Mouse (Mus musculus): ENCODE results near the gene Tmem268. TPM values are rescaled to one million over a fixed set of nuclear protein-coding genes. Genes with fewer than 3 reads are reported as not detected.

The Tmem268 gene
- polyA plus RNA-seq, 1 experiment = 4.7 TPM

- Histone ChIP-seq H3K27me3 (ENCODE audit: control insufficient read depth, insufficient read depth, low read length) (no peaks in the 10 kb centered on the region), H3K36me3 (ENCODE audit: control insufficient read depth, insufficient read depth, low read length) (no peaks in the 10 kb centered on the region), H3K27ac (ENCODE audit: control insufficient read depth, insufficient read depth, low read depth, low read length) (no peak overlapping the region), H3K4me1 (ENCODE audit: control insufficient read depth, insufficient read depth, low read length) (no peaks in the 10 kb centered on the region), H3K4me3 (ENCODE audit: control insufficient read depth, low read depth, low read length) (no peak overlapping the region)
- TF ChIP-seq POLR2A (IDR thresholded peaks at IDR 0.05; ENCODE audit: control insufficient read depth, low read depth, low read length) (no peak), CTCF (IDR thresholded peaks at IDR 0.05; ENCODE audit: control insufficient read depth, insufficient read depth, insufficient replicate concordance, low read depth, low read length) (no peak)
Measured at GRCm38 (mm10) chr4:63582580-63582979, 24.0 kb downstream of the Tmem268 start.

- Histone ChIP-seq H3K4me1 (ENCODE audit: control insufficient read depth, insufficient read depth, low read length) (no peaks in the 10 kb centered on the region), H3K36me3 (ENCODE audit: control insufficient read depth, insufficient read depth, low read length) (no peaks in the 10 kb centered on the region), H3K4me3 (ENCODE audit: control insufficient read depth, low read depth, low read length) (no peak overlapping the region), H3K27me3 (ENCODE audit: control insufficient read depth, insufficient read depth, low read length) (no peaks in the 10 kb centered on the region), H3K27ac (ENCODE audit: control insufficient read depth, insufficient read depth, low read depth, low read length) (no peak overlapping the region)
- TF ChIP-seq CTCF (IDR thresholded peaks at IDR 0.05; ENCODE audit: control insufficient read depth, insufficient read depth, insufficient replicate concordance, low read depth, low read length) = no peak
Measured at GRCm38 (mm10) chr4:63585216-63585615, 26.6 kb downstream of the Tmem268 start.

- Histone ChIP-seq H3K4me1 (ENCODE audit: control insufficient read depth, insufficient read depth, low read length) (no peaks in the 10 kb centered on the region), H3K4me3 (ENCODE audit: control insufficient read depth, low read depth, low read length) (no peak overlapping the region), H3K36me3 (ENCODE audit: control insufficient read depth, insufficient read depth, low read length) (no peaks in the 10 kb centered on the region), H3K27me3 (ENCODE audit: control insufficient read depth, insufficient read depth, low read length) (no peaks in the 10 kb centered on the region), H3K27ac (ENCODE audit: control insufficient read depth, insufficient read depth, low read depth, low read length) (no peak overlapping the region)
- no peak for TF ChIP-seq POLR2A (IDR thresholded peaks at IDR 0.05; ENCODE audit: control insufficient read depth, low read depth, low read length)
- TF ChIP-seq CTCF (IDR thresholded peaks at IDR 0.05; ENCODE audit: control insufficient read depth, insufficient read depth, insufficient replicate concordance, low read depth, low read length) = no peak
Measured at GRCm38 (mm10) chr4:63586240-63586639, 27.7 kb downstream of the Tmem268 start.

- no peaks in the 10 kb centered on the region for H3K36me3 ChIP-seq (ENCODE audit: control insufficient read depth, insufficient read depth, low read length)
- TF ChIP-seq POLR2A (IDR thresholded peaks at IDR 0.05; ENCODE audit: control insufficient read depth, low read depth, low read length) = no peak
- no peak for TF ChIP-seq CTCF (IDR thresholded peaks at IDR 0.05; ENCODE audit: control insufficient read depth, insufficient read depth, insufficient replicate concordance, low read depth, low read length)
- H3K27me3 ChIP-seq (ENCODE audit: control insufficient read depth, insufficient read depth, low read length) = no peaks in the 10 kb centered on the region
Measured at GRCm38 (mm10) chr4:63589987-63590386, 31.4 kb downstream of the Tmem268 start.

GRCm38 (mm10) chr4:63590538-63590937 is 32.0 kb downstream of the Tmem268 start:
- H3K4me1 ChIP-seq (ENCODE audit: control insufficient read depth, insufficient read depth, low read length) = no peaks in the 10 kb centered on the region
- H3K27me3 ChIP-seq (ENCODE audit: control insufficient read depth, insufficient read depth, low read length) = no peaks in the 10 kb centered on the region
- H3K4me3 ChIP-seq (ENCODE audit: control insufficient read depth, low read depth, low read length) = no peak overlapping the region
- H3K36me3 ChIP-seq (ENCODE audit: control insufficient read depth, insufficient read depth, low read length) = no peaks in the 10 kb centered on the region
- no peak overlapping the region for H3K27ac ChIP-seq (ENCODE audit: control insufficient read depth, insufficient read depth, low read depth, low read length)
- TF ChIP-seq POLR2A (IDR thresholded peaks at IDR 0.05; ENCODE audit: control insufficient read depth, low read depth, low read length) (no peak), CTCF (IDR thresholded peaks at IDR 0.05; ENCODE audit: control insufficient read depth, insufficient read depth, insufficient replicate concordance, low read depth, low read length) (no peak)

More at GRCm38 (mm10) chr4:63589987-63590386, 31.4 kb downstream of the Tmem268 start:
- Histone ChIP-seq H3K27ac (ENCODE audit: control insufficient read depth, insufficient read depth, low read depth, low read length) (no peak overlapping the region), H3K4me3 (ENCODE audit: control insufficient read depth, low read depth, low read length) (no peak overlapping the region), H3K4me1 (ENCODE audit: control insufficient read depth, insufficient read depth, low read length) (no peaks in the 10 kb centered on the region)

GRCm38 (mm10) chr4:63594459-63595110 is 36.0 kb downstream of the Tmem268 start:
- no peak for TF ChIP-seq POLR2A (IDR thresholded peaks at IDR 0.05; ENCODE audit: control insufficient read depth, low read depth, low read length)
- no peak for TF ChIP-seq CTCF (IDR thresholded peaks at IDR 0.05; ENCODE audit: control insufficient read depth, insufficient read depth, insufficient replicate concordance, low read depth, low read length)
- no peaks in the 10 kb centered on the region for H3K36me3 ChIP-seq (ENCODE audit: control insufficient read depth, insufficient read depth, low read length)
- H3K27ac ChIP-seq (ENCODE audit: control insufficient read depth, insufficient read depth, low read depth, low read length) = no peak overlapping the region
- no peaks in the 10 kb centered on the region for H3K4me1 ChIP-seq (ENCODE audit: control insufficient read depth, insufficient read depth, low read length)
- H3K27me3 ChIP-seq (ENCODE audit: control insufficient read depth, insufficient read depth, low read length) = no peaks in the 10 kb centered on the region
- H3K4me3 ChIP-seq (ENCODE audit: control insufficient read depth, low read depth, low read length) = no peak overlapping the region

GRCm38 (mm10) chr4:63595259-63595658 is 36.7 kb downstream of the Tmem268 start:
- no peak overlapping the region for H3K4me3 ChIP-seq (ENCODE audit: control insufficient read depth, low read depth, low read length)
- TF ChIP-seq CTCF (IDR thresholded peaks at IDR 0.05; ENCODE audit: control insufficient read depth, insufficient read depth, insufficient replicate concordance, low read depth, low read length) (no peak), POLR2A (IDR thresholded peaks at IDR 0.05; ENCODE audit: control insufficient read depth, low read depth, low read length) (no peak)
- no peaks in the 10 kb centered on the region for H3K4me1 ChIP-seq (ENCODE audit: control insufficient read depth, insufficient read depth, low read length)
- no peaks in the 10 kb centered on the region for H3K27me3 ChIP-seq (ENCODE audit: control insufficient read depth, insufficient read depth, low read length)
- no peaks in the 10 kb centered on the region for H3K36me3 ChIP-seq (ENCODE audit: control insufficient read depth, insufficient read depth, low read length)
- no peak overlapping the region for H3K27ac ChIP-seq (ENCODE audit: control insufficient read depth, insufficient read depth, low read depth, low read length)

Measured in testis, adult 2 months (tissue).